1 mouse cellular context compared by ENCODE assay signal in genomic region chr6:88842731-88843151, GRCm38 (mm10).
TF ChIP-seq lines count a peak whose summit lies in the region.

No protein-coding gene starts in this region.

TF ChIP-seq in MEL, 35 proteins besides CTCF, POLR2A, EP300 and RAD21 (continued from another document):
- TF ChIP-seq MAFK (IDR thresholded peaks at IDR 0.05; ENCODE audit: borderline replicate concordance, low read depth, low read length) (no peak), MYC (IDR thresholded peaks at IDR 0.05; ENCODE audit: low read depth, low read length) (no peak), TCF12 (IDR thresholded peaks at IDR 0.05; ENCODE audit: low read depth, low read length) (no peak), NRF1 (IDR thresholded peaks at IDR 0.05; ENCODE audit: insufficient read depth, low read depth, low read length, poor library complexity, severe bottlenecking) (no peak), KAT2A (conservative IDR thresholded peaks at IDR 0.05; ENCODE audit: low read depth, low read length) (no peak), TAL1 (IDR thresholded peaks at IDR 0.05; ENCODE audit: low read length) (no peak), JUND (IDR thresholded peaks at IDR 0.05; ENCODE audit: low read depth, low read length) (no peak), GATA1 (IDR thresholded peaks at IDR 0.05; ENCODE audit: low read depth, low read length) (no peak), POLR2AphosphoS2 (IDR thresholded peaks at IDR 0.05; ENCODE audit: low read length) (no peak), USF2 (IDR thresholded peaks at IDR 0.05; ENCODE audit: borderline replicate concordance in 1 of 2, insufficient read depth in 1 of 2, low read depth in 1 of 2, low read length in 2 of 2) (no peak), BHLHE40 (IDR thresholded peaks at IDR 0.05; ENCODE audit: borderline replicate concordance, low read depth, low read length) (no peak), RCOR1 (IDR thresholded peaks at IDR 0.05; ENCODE audit: low read depth, low read length) (no peak), GABPA (IDR thresholded peaks at IDR 0.05; ENCODE audit: low read depth, low read length) (no peak), ZMIZ1 (IDR thresholded peaks at IDR 0.05; ENCODE audit: low read depth, low read length) (no peak), USF1 (IDR thresholded peaks at IDR 0.05; ENCODE audit: low read depth, low read length) (no peak), SMC3 (IDR thresholded peaks at IDR 0.05; ENCODE audit: low read depth, low read length) (no peak), MEF2A (IDR thresholded peaks at IDR 0.05; ENCODE audit: extremely low read depth, insufficient replicate concordance, low read depth, low read length, poor library complexity, severe bottlenecking) (no peak)
